31 mouse cellular contexts compared by ENCODE assay signal in the genomic region with DNA sequence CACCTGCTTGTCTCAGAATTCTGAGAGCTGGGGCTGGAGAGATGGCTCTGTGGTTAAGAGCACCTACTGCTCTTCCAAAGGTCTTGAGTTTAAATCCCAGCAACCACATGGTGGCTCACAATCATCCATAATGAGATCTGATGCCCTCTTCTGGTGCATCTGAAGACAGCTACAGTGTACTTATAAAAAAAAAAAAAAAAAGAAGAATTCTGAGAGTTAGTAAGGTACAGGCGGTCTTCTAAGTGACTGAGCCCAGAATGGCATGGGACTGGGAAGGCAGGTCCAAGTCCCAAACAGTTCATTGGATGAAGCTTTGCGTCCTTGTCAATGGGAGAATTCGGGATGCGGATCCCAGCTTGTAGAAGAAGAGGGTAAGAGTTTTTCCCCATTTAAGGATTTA. TPM values are rescaled to one million over a fixed set of nuclear protein-coding genes. Genes with fewer than 3 reads are reported as not detected.
DNase-seq lines count a peak whose midpoint lies in the region; ATAC-seq and TF ChIP-seq lines count a peak whose summit lies in the region.
"Had no signal": no experiment of that assay in that cellular context is flagged by ENCODE, and none has a peak within 500 bp of the region (broad histone marks: within the 10 kb centered on the region; RNA-seq: fewer than 3 reads in every experiment).

No protein-coding gene starts in this region.

- H3K4me3 ChIP-seq in intestine, postnatal 0 days (ENCODE audit: low read depth, low read length) = no peak overlapping the region
- no peak overlapping the region for H3K4me3 ChIP-seq in intestine, embryonic 16.5 days (ENCODE audit: low read length)
- H3K4me3 ChIP-seq in liver, postnatal 0 days (ENCODE audit: low read depth, low read length) = no peak overlapping the region
- H3K4me3 ChIP-seq in CH12.LX (replicated peaks in 1 of 3; ENCODE audit: low read depth in 2 of 3, low read length in 2 of 3, poor library complexity in 1 of 3) = no peak overlapping the region
- H3K4me3 ChIP-seq: forebrain, embryonic 13.5 days; hindbrain, embryonic 10.5 days; hindbrain, embryonic 15.5 days; liver, embryonic 15.5 days; myocyte; neural tube, embryonic 12.5 days had no signal

- POLR2A ChIA-PET in Patski (lab: Charles Lee) = interaction anchor here (0.7 kb wide), 1 partner anchor 477 kb away, joined by 3 read pairs; no protein-coding TSS in a partner anchor

- no peak for TF ChIP-seq POLR2A in CH12.LX (IDR thresholded peaks at IDR 0.05; ENCODE audit: low read depth, low read length)

- H3K79me2 ChIP-seq in CH12.LX (replicated peaks; ENCODE audit: control insufficient read depth, extremely low read depth, insufficient read depth, poor library complexity, severe bottlenecking) = no peaks in the 10 kb centered on the region

- TF ChIP-seq EP300 in liver, postnatal 0 days (IDR thresholded peaks at IDR 0.05; ENCODE audit: low read depth) = no peak
- no peak for TF ChIP-seq EP300 in CH12.LX (IDR thresholded peaks at IDR 0.05; ENCODE audit: low read length)

- DNase-seq in liver, postnatal 0 days = no peak
- DNase-seq in liver (no peak), CH12.LX (ENCODE audit: extremely low read depth) (no peak), Patski (ENCODE audit: low read depth, low spot score) (no peak)
- DNase-seq in right cerebral cortex, adult 18-20 months = no peak
- DNase-seq: adrenal gland, adult 2 months; adrenal gland, postnatal 36 days; cerebellum, adult 8-10 months; cerebellum, postnatal 25 days; gastrocnemius, postnatal 14 days; heart, postnatal 14 days; kidney, adult 2 months; kidney, postnatal 10 days; layer of hippocampus, adult 9-11 months; left cerebral cortex, postnatal 4 days; lung, postnatal 4 days; right cerebral cortex, postnatal 14 days; thymus, postnatal 4 days had no signal

- no peaks in the 10 kb centered on the region for H3K27me3 ChIP-seq in intestine, postnatal 0 days (replicated peaks; ENCODE audit: control insufficient read depth, insufficient read depth, low read length)
- H3K27me3 ChIP-seq in intestine, embryonic 16.5 days (replicated peaks; ENCODE audit: control insufficient read depth, insufficient read depth, low read length) = no peaks in the 10 kb centered on the region
- H3K27me3 ChIP-seq in liver, postnatal 0 days (ENCODE audit: insufficient read depth, low read length) = no peaks in the 10 kb centered on the region
- H3K27me3 ChIP-seq in CH12.LX (replicated peaks) (no peaks in the 10 kb centered on the region), Patski (no peaks in the 10 kb centered on the region)
- H3K27me3 ChIP-seq: forebrain, embryonic 13.5 days; hindbrain, embryonic 15.5 days; neural tube, embryonic 12.5 days had no signal

- no peak overlapping the region for H3K4me2 ChIP-seq in intestine, postnatal 0 days (replicated peaks; ENCODE audit: low read depth)
- H3K4me2 ChIP-seq in intestine, embryonic 16.5 days (ENCODE audit: low read depth, low read length) = no peak overlapping the region
- H3K4me2 ChIP-seq in liver, postnatal 0 days (ENCODE audit: low read depth, low read length) = no peak overlapping the region
- no peak overlapping the region for H3K4me2 ChIP-seq in CH12.LX (ENCODE audit: insufficient read depth, low read depth, poor library complexity, severe bottlenecking)
- H3K4me2 ChIP-seq: forebrain, embryonic 13.5 days; hindbrain, embryonic 15.5 days; liver, embryonic 15.5 days; neural tube, embryonic 12.5 days had no signal

- no peak for ATAC-seq in intestine, postnatal 0 days
- ATAC-seq in intestine, embryonic 16.5 days = no peak
- no peak for ATAC-seq in liver, postnatal 0 days
- no peak for ATAC-seq in Patski
- no peak for ATAC-seq in megakaryocyte, adult 5-6 weeks (ENCODE audit: poor library complexity, severe bottlenecking)
- ATAC-seq: activated CD4-positive, CD25-positive, alpha-beta regulatory T cell, adult 4 months; forebrain, embryonic 13.5 days; inflammation-experienced regulatory T-cells, adult 6 months; midbrain, embryonic 16.5 days had no signal

- no peaks in the 10 kb centered on the region for H3K4me1 ChIP-seq in intestine, postnatal 0 days (replicated peaks; ENCODE audit: control insufficient read depth, insufficient read depth, low read length)
- peaks cover 11% of the 10 kb centered on the region for H3K4me1 ChIP-seq in intestine, embryonic 16.5 days (ENCODE audit: control insufficient read depth, insufficient read depth, low read length)
- H3K4me1 ChIP-seq in liver, postnatal 0 days (ENCODE audit: insufficient read depth) = no peaks in the 10 kb centered on the region
- peaks cover 8% of the 10 kb centered on the region in 2 experiments; a peak in 3 of 4 replicates for H3K4me1 ChIP-seq in CH12.LX (ENCODE audit: control insufficient read depth in 1 of 2, insufficient read depth in 2 of 2)
- H3K4me1 ChIP-seq: forebrain, embryonic 13.5 days; hindbrain, embryonic 15.5 days; liver, embryonic 15.5 days had no signal

- TF ChIP-seq RAD21 in CH12.LX (IDR thresholded peaks at IDR 0.05; ENCODE audit: low read depth, low read length) = no peak; the same call in 1 of the 2 replicates

- peak; percentile 44; the same call in 1 of the 2 replicates for TF ChIP-seq CTCF in intestine, postnatal 0 days (IDR thresholded peaks at IDR 0.05; ENCODE audit: low read depth)
- peak; percentile 35 for TF ChIP-seq CTCF in liver, postnatal 0 days (IDR thresholded peaks at IDR 0.05; ENCODE audit: low read depth)
- TF ChIP-seq CTCF in CH12.LX (conservative IDR thresholded peaks at IDR 0.05 in 1 of 2, IDR thresholded peaks at IDR 0.05 in 1 of 2; ENCODE audit: low read depth in 2 of 2, low read length in 2 of 2) (peak in 1 of 2 experiments; percentile 57; a peak in 2 of 4 replicates), Patski (IDR thresholded peaks at IDR 0.05) (peak; percentile 52)

- 90% methylated on average over 4 of the region's 4 CpGs for WGBS in intestine, postnatal 0 days
- 94% methylated on average over 4 of the region's 4 CpGs for WGBS in intestine, embryonic 16.5 days
- WGBS in liver, postnatal 0 days (ENCODE audit: insufficient replicate concordance) = 79% methylated on average over 4 of the region's 4 CpGs

- H3K9me3 ChIP-seq in intestine, postnatal 0 days (ENCODE audit: control insufficient read depth) = no peaks in the 10 kb centered on the region
- no peaks in the 10 kb centered on the region for H3K9me3 ChIP-seq in intestine, embryonic 16.5 days (ENCODE audit: control insufficient read depth, low read length)
- H3K9me3 ChIP-seq in liver, postnatal 0 days (ENCODE audit: low read length) = no peaks in the 10 kb centered on the region
- no peaks in the 10 kb centered on the region for H3K9me3 ChIP-seq in CH12.LX (replicated peaks; ENCODE audit: low read length)
- H3K9me3 ChIP-seq: forebrain, embryonic 13.5 days; G1E; hindbrain, embryonic 10.5 days; hindbrain, embryonic 15.5 days; liver, embryonic 15.5 days; neural tube, embryonic 12.5 days had no signal

- no peak overlapping the region for H3K9ac ChIP-seq in intestine, postnatal 0 days (ENCODE audit: low read depth, low read length)
- H3K9ac ChIP-seq in intestine, embryonic 16.5 days (ENCODE audit: low read depth, low read length) = no peak overlapping the region
- H3K9ac ChIP-seq in liver, postnatal 0 days (replicated peaks) = no peak overlapping the region
- H3K9ac ChIP-seq in CH12.LX (ENCODE audit: insufficient read depth, low read depth) = no peak overlapping the region
- H3K9ac ChIP-seq: forebrain, embryonic 13.5 days; hindbrain, embryonic 15.5 days; liver, embryonic 15.5 days; neural tube, embryonic 12.5 days had no signal

- CTCF ChIA-PET in Patski (lab: Charles Lee) = interaction anchor here (0.9 to 2.4 kb wide), 5 partner anchors 9 to 109 kb away, joined by 3 to 6 read pairs (median 4); no protein-coding TSS in a partner anchor

- H3K27ac ChIP-seq in intestine, postnatal 0 days (ENCODE audit: low read depth, low read length) = no peak overlapping the region
- no peak overlapping the region for H3K27ac ChIP-seq in intestine, embryonic 16.5 days (ENCODE audit: low read length)
- H3K27ac ChIP-seq in liver, postnatal 0 days (ENCODE audit: low read depth) = no peak overlapping the region
- H3K27ac ChIP-seq in CH12.LX (ENCODE audit: insufficient read depth, low read depth) = no peak overlapping the region
- H3K27ac ChIP-seq: forebrain, embryonic 13.5 days; hindbrain, embryonic 10.5 days; hindbrain, embryonic 15.5 days; liver, embryonic 15.5 days; neural tube, embryonic 12.5 days had no signal

- in situ Hi-C loops in CH12.LX (cut with MboI; ENCODE audit: low pct_ligation_motif_present, low pct_unique_long_range_greater_than_20kb, low sequenced_read_pairs) (no loop called here), Patski (cut with MboI; ENCODE audit: low pct_unique_long_range_greater_than_20kb) (loop anchor here (5.0 kb wide), 1 partner anchor 36 kb away; no protein-coding TSS in a partner anchor)

- dilution Hi-C loops in CH12.LX (cut with MboI; ENCODE audit: extremely low pct_ligation_motif_present, extremely low pct_unique_long_range_greater_than_20kb, low sequenced_read_pairs) = loop anchor here (25.0 kb wide), 1 partner anchor 109 kb away; a partner anchor contains a TSS

- no peaks in the 10 kb centered on the region for H3K36me3 ChIP-seq in intestine, postnatal 0 days (ENCODE audit: control insufficient read depth, insufficient read depth)
- H3K36me3 ChIP-seq in intestine, embryonic 16.5 days (ENCODE audit: control insufficient read depth, insufficient read depth, low read length) = no peaks in the 10 kb centered on the region
- no peaks in the 10 kb centered on the region for H3K36me3 ChIP-seq in liver, postnatal 0 days (replicated peaks; ENCODE audit: insufficient read depth, low read length)
- H3K36me3 ChIP-seq in CH12.LX (replicated peaks in 1 of 2; ENCODE audit: control insufficient read depth in 1 of 2, insufficient read depth in 1 of 2, low read length in 1 of 2) = no peaks in the 10 kb centered on the region
- H3K36me3 ChIP-seq: G1E; hindbrain, embryonic 10.5 days; hindbrain, embryonic 15.5 days; liver, embryonic 15.5 days; neural tube, embryonic 12.5 days had no signal

TF ChIP-seq in CH12.LX, 34 proteins besides CTCF, POLR2A, EP300 and RAD21:
- TF ChIP-seq USF1 (IDR thresholded peaks at IDR 0.05; ENCODE audit: low read depth, low read length) = no peak
- peak; percentile 90 for TF ChIP-seq ZNF384 (IDR thresholded peaks at IDR 0.05; ENCODE audit: low read depth, low read length)
- TF ChIP-seq UBTF (IDR thresholded peaks at IDR 0.05; ENCODE audit: low read depth, low read length) = no peak

RNA-seq across cellular contexts. Expression of a gene that starts 33.3 kb away (rescaled TPM):
- 81.9 and 83.1 TPM in 2 replicates for polyA plus RNA-seq in intestine, postnatal 0 days (2015; fragmentation: Nextera tagmentation; extraction: Ambion mirVana)
- polyA plus RNA-seq in intestine, embryonic 16.5 days (2015; fragmentation: Nextera tagmentation; extraction: Ambion mirVana) = 63.2 and 63.5 TPM in 2 replicates
- 154 and 170 TPM in 2 replicates for polyA plus RNA-seq in liver, postnatal 0 days (2015; fragmentation: Nextera tagmentation; extraction: Ambion mirVana)
- total RNA-seq in CH12.LX (2012; rRNA removed) = 44.2 and 50.3 TPM in 2 replicates
- 39.3 and 45.1 TPM in 2 replicates for total RNA-seq in CH12.LX (2014; rRNA removed)
- polyA plus RNA-seq in CH12.LX (2012; ENCODE audit: insufficient read length, low read depth) = 43.7 and 53.7 TPM in 2 replicates
- 58.7 TPM for polyA plus RNA-seq in Patski (2021)
- total RNA-seq in megakaryocyte, adult 5-6 weeks (2015) = 108 and 111 TPM in 2 replicates
- 75.5 and 82.8 TPM in 2 replicates for total RNA-seq in megakaryocyte, adult 5-6 weeks (2017)
